In genomic region chr13:64076074-64076473, GRCm38 (mm10) we compare ENCODE assay signal across 42 mouse cellular contexts. TPM values are rescaled to one million over a fixed set of nuclear protein-coding genes. Genes with fewer than 3 reads are reported as not detected.
"Had no signal": no experiment of that assay in that cellular context is flagged by ENCODE, and none has a peak within 500 bp of the region (broad histone marks: within the 10 kb centered on the region; RNA-seq: fewer than 3 reads in every experiment).

No protein-coding gene starts in this region.

- H3K4me1 ChIP-seq: hindbrain, embryonic 15.5 days; limb, embryonic 12.5 days had no signal

- H3K9me3 ChIP-seq: heart, embryonic 10.5 days; heart, embryonic 12.5 days; hindbrain, embryonic 13.5 days; hindbrain, embryonic 15.5 days; kidney, embryonic 15.5 days; limb, embryonic 10.5 days; limb, embryonic 12.5 days had no signal

- H3K4me3 ChIP-seq: gastrocnemius, adult 2 months; heart, embryonic 10.5 days; heart, embryonic 12.5 days; hindbrain, embryonic 13.5 days; hindbrain, embryonic 15.5 days; kidney, embryonic 15.5 days; limb, embryonic 10.5 days; limb, embryonic 12.5 days had no signal

- H3K4me2 ChIP-seq: heart, embryonic 12.5 days; hindbrain, embryonic 13.5 days; hindbrain, embryonic 15.5 days; kidney, embryonic 15.5 days; limb, embryonic 12.5 days; liver, embryonic 11.5 days had no signal

- H3K27ac ChIP-seq: gastrocnemius, adult 2 months; heart, embryonic 10.5 days; hindbrain, embryonic 13.5 days; hindbrain, embryonic 15.5 days; hindbrain, postnatal 0 days; kidney, embryonic 15.5 days; kidney, postnatal 0 days; limb, embryonic 10.5 days; limb, embryonic 12.5 days had no signal

- H3K27me3 ChIP-seq: heart, embryonic 12.5 days; hindbrain, embryonic 13.5 days; hindbrain, embryonic 15.5 days; kidney, embryonic 15.5 days; limb, embryonic 12.5 days had no signal

- ATAC-seq: hindbrain, postnatal 0 days; intestine, embryonic 16.5 days had no signal

- DNase-seq: gastrocnemius, adult 2 months; gastrocnemius, postnatal 10 days; gastrocnemius, postnatal 25 days; heart, adult 18-20 months; heart, postnatal 10 days; heart, postnatal 4 days; kidney, adult 11 months; kidney, adult 2 months; kidney, adult 9 months; kidney, postnatal 14 days; kidney, postnatal 36 days; layer of hippocampus, adult 9-11 months; layer of hippocampus, postnatal 36 days had no signal

- H3K9ac ChIP-seq: heart, embryonic 12.5 days; hindbrain, embryonic 13.5 days; hindbrain, embryonic 15.5 days; kidney, embryonic 15.5 days; limb, embryonic 12.5 days had no signal

- H3K36me3 ChIP-seq: heart, embryonic 10.5 days; heart, embryonic 12.5 days; hindbrain, embryonic 13.5 days; hindbrain, embryonic 15.5 days; kidney, embryonic 15.5 days; limb, embryonic 10.5 days; limb, embryonic 12.5 days had no signal

RNA-seq across cellular contexts. Expression of gene Hsd17b3, which starts 13.0 kb away (rescaled TPM):
- total RNA-seq: gastrocnemius, adult 2 months; gastrocnemius, postnatal 10 days; gastrocnemius, postnatal 25 days; gastrocnemius, postnatal 4 days; granulocyte monocyte progenitor cell, adult 5-6 weeks; heart, adult 18-20 months; heart, adult 8-10 months; heart, postnatal 10 days; heart, postnatal 25 days; heart, postnatal 4 days; hindbrain, postnatal 0 days; layer of hippocampus, adult 18-20 months; layer of hippocampus, adult 8-10 months; layer of hippocampus, postnatal 14 days; layer of hippocampus, postnatal 36 days; left cerebral cortex, adult 18-20 months; left cerebral cortex, adult 8-10 months; left cerebral cortex, postnatal 14 days; left cerebral cortex, postnatal 36 days had no signal
- polyA plus RNA-seq: frontal cortex, adult 2 months; heart, embryonic 10.5 days; heart, embryonic 12.5 days; heart, embryonic 14.5 days; heart, embryonic 16.5 days; hindbrain, embryonic 11.5 days; hindbrain, embryonic 13.5 days; hindbrain, embryonic 15.5 days; hindbrain, postnatal 0 days; intestine, embryonic 14.5 days; intestine, embryonic 16.5 days; kidney, adult 2 months; kidney, embryonic 15.5 days; kidney, postnatal 0 days; large intestine, adult 2 months; limb, embryonic 10.5 days; limb, embryonic 12.5 days; limb, embryonic 14.5 days; liver, embryonic 11.5 days had no signal
